Mouse (Mus musculus): ENCODE measurements around the gene Zic5.

GRCm38 (mm10) chr14:122486611-122487010, 21.1 kb upstream of the Zic5 start:
- TF ChIP-seq POLR2A (IDR thresholded peaks at IDR 0.05; ENCODE audit: borderline replicate concordance, extremely low read depth, insufficient read depth, insufficient read length, poor library complexity, severe bottlenecking) (no peak), CTCF (IDR thresholded peaks at IDR 0.05; ENCODE audit: borderline replicate concordance, extremely low read depth, insufficient read depth, insufficient read length) (no peak)

All from brain, embryonic 14.5 days (tissue).